Mouse (Mus musculus) cortical plate, adult 2 months (tissue): ENCODE measurements at regions not wholly inside any gene's neighbourhood (a gene's known extent, or its start where the extent isn't known, plus 50 kb on each side); places are given as distances from the start of the nearest gene placed in this dataset.

Experiments
- CTCF ChIP-seq: fragments of 200-500 bp; IDR thresholded peaks from 2 replicates; pipeline ENCODE4 v1.5.1; 2011; ENCODE audit warnings: mild to moderate bottlenecking, control low read depth, low read length; ENCODE audit not compliant: insufficient read depth; ENCODE audit errors: extremely low read depth
- POLR2A ChIP-seq: fragments of 200-500 bp; IDR thresholded peaks from 2 replicates; pipeline ENCODE4 v1.6.1; 2011; ENCODE audit warnings: mild to moderate bottlenecking, low read length, control low read depth; ENCODE audit not compliant: insufficient read depth; ENCODE audit errors: extremely low read depth

DNA sequence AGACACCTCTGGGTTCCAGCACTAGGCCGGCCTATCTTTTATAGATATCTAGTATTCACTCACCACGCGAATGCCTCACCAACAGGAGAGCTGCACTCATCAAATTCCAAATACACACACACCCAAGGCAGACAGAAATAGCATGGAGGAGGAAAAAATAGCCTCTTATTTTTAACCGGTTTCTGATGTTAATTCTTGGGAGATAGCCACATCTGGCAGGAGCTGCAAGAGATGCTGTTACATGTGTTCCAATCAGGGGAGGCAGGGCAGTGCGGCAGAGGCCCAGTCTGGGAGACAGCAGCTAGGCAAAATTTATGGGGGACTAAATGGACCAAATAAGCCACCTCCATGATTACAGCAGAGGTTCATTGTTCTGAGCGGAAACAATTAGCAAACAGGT, 419.0 kb upstream of the Kazn start:
- TF ChIP-seq CTCF (no peak), POLR2A (no peak)
